Mouse (Mus musculus): ENCODE data around the gene Usp29. TPM values are rescaled to one million over a fixed set of nuclear protein-coding genes. Genes with fewer than 3 reads are reported as not detected.

The Usp29 gene
- polyA plus RNA-seq, 1 experiment from 2014 or later = 10.3 TPM

MicroRNAs encoded within 50 kb of the gene (microRNA counts, 519-probe panel; counts per million panel counts)
- not detected for microRNA mmu-miR-3099

Small RNAs within 50 kb of the gene (microRNA-seq; reads per million reads assigned to microRNA genes)
- gene Mir3099 = 41.0 reads per million, percentile 40 among the genes with 10 or more reads in this experiment

Other genes starting within 250 kb of the Usp29 start
- gene Olfr5, start 243.6 kb upstream of the Usp29 start, polyA plus RNA-seq (2016; fragmentation: Nextera tagmentation; extraction: Ambion mirVana) = not detected in 2 replicates
- gene Olfr1347, start 230.8 kb upstream of the Usp29 start, polyA plus RNA-seq (2016; fragmentation: Nextera tagmentation; extraction: Ambion mirVana) = not detected in 2 replicates
- not detected in 2 replicates for gene Olfr1348, start 221.8 kb upstream of the Usp29 start, polyA plus RNA-seq (2016; fragmentation: Nextera tagmentation; extraction: Ambion mirVana)
- gene Olfr1349, start 207.6 kb upstream of the Usp29 start, polyA plus RNA-seq (2016; fragmentation: Nextera tagmentation; extraction: Ambion mirVana) = not detected in 2 replicates
- gene Olfr1350, start 165.7 kb upstream of the Usp29 start, polyA plus RNA-seq (2016; fragmentation: Nextera tagmentation; extraction: Ambion mirVana) = not detected in 2 replicates
- 9.5 and 12.7 TPM in 2 replicates for gene Zim1, start 34.1 kb upstream of the Usp29 start, polyA plus RNA-seq (2016; fragmentation: Nextera tagmentation; extraction: Ambion mirVana)
- 191 and 195 TPM in 2 replicates for gene Peg3, start 147 bp upstream of the Usp29 start, polyA plus RNA-seq (2016; fragmentation: Nextera tagmentation; extraction: Ambion mirVana)

Measured in heart, embryonic 12.5 days (tissue).